Mouse (Mus musculus) heart, embryonic 15.5 days (tissue): ENCODE measurements around the gene Cxcl10. TPM values are rescaled to one million over a fixed set of nuclear protein-coding genes. Genes with fewer than 3 reads are reported as not detected.
"Not testable (repeated sequence)": the region's sequence is repeated elsewhere in the genome, so short reads cannot be mapped to it uniquely, and the experiment has no call there.

Experiments used
- ATAC-seq: fragments of 200-750 bp; cut with Nextera tagmentation; replicated peaks from 2 replicates; pipeline ENCODE4 v1.8.0; 2017; ENCODE audit warnings: low read depth, moderate TSS enrichment; ENCODE audit not compliant: insufficient number of reproducible peaks, insufficient read depth, low FRiP score
- H3K27ac ChIP-seq: fragments of 300-500 bp; sonication (generic); 2 replicates; pipeline ENCODE4 v1.5.1; 2015; ENCODE audit warnings: mild to moderate bottlenecking, inconsistent platforms
- H3K27me3 ChIP-seq: fragments of 300-500 bp; sonication (generic); 2 replicates; pipeline ENCODE4 v1.6.1; 2015; ENCODE audit warnings: inconsistent platforms
- H3K36me3 ChIP-seq: fragments of 300-500 bp; sonication (generic); 2 replicates; pipeline ENCODE4 v1.6.1; 2015; ENCODE audit warnings: mild to moderate bottlenecking, inconsistent platforms
- H3K4me1 ChIP-seq: fragments of 300-500 bp; sonication (generic); replicated peaks from 2 replicates; pipeline ENCODE4 v1.6.1; 2015; ENCODE audit warnings: inconsistent platforms
- H3K4me2 ChIP-seq: fragments of 300-500 bp; sonication (generic); 2 replicates; pipeline ENCODE4 v1.6.1; 2015; ENCODE audit warnings: inconsistent platforms, mild to moderate bottlenecking, moderate library complexity
- H3K4me3 ChIP-seq: fragments of 300-500 bp; sonication (generic); 2 replicates; pipeline ENCODE4 v1.5.1; 2015; ENCODE audit warnings: mild to moderate bottlenecking, inconsistent platforms
- H3K9ac ChIP-seq: fragments of 300-500 bp; sonication (generic); 2 replicates; pipeline ENCODE4 v1.6.1; 2015; ENCODE audit warnings: mild to moderate bottlenecking, inconsistent platforms
- H3K9me3 ChIP-seq: fragments of 300-500 bp; sonication (generic); replicated peaks from 2 replicates; pipeline ENCODE4 v1.6.1; 2016; ENCODE audit warnings: inconsistent platforms
- WGBS: fragments of 180-500 bp; shearing (Covaris S2); methylation state at CpG from one replicate; pipeline ENCODE4 v1.1.7; 2015; ENCODE audit warnings: mixed read lengths; 5-methylcytosine and 5-hydroxymethylcytosine counted together
- polyA plus RNA-seq: library from polyadenylated mRNA; unstranded; fragments of >200 nt; fragmentation: Nextera tagmentation; extraction: Ambion mirVana; gene quantifications from 2 replicates; pipeline ENCODE4 v1.2.1, GENCODE M21; 2015

The Cxcl10 gene
- polyA plus RNA-seq, 1 experiment from 2014 or later, result 0.92 TPM

GRCm38 (mm10) chr5:92369151-92369994 is 20.7 kb upstream of the Cxcl10 start:
- H3K36me3 ChIP-seq, result no peaks in the 10 kb centered on the region
- H3K4me2 ChIP-seq, result no peak overlapping the region
- H3K9ac ChIP-seq, result no peak overlapping the region
- 62% methylated on average over 13 of the region's 13 CpGs for WGBS
- H3K27me3 ChIP-seq, result no peaks in the 10 kb centered on the region
- ATAC-seq, result peak; percentile 53; the same call in 1 of the 2 replicates
- no peak overlapping the region for H3K4me3 ChIP-seq
- H3K4me1 ChIP-seq, result peaks cover 8% of the 10 kb centered on the region; the same call in 1 of the 2 replicates
- no peaks in the 10 kb centered on the region for H3K9me3 ChIP-seq
- no peak overlapping the region for H3K27ac ChIP-seq

- Histone ChIP-seq H3K27me3 (no peaks in the 10 kb centered on the region), H3K27ac (0 out of 2 replicates have a peak overlapping the region, but pooled peaks have one; percentile 15), H3K4me3 (no peak overlapping the region), H3K36me3 (no peaks in the 10 kb centered on the region), H3K4me1 (peaks cover 5% of the 10 kb centered on the region; the same call in 1 of the 2 replicates), H3K4me2 (no peak overlapping the region), H3K9ac (no peak overlapping the region), H3K9me3 (no peaks in the 10 kb centered on the region)
- ATAC-seq, result no peak
- 40% methylated on average over 10 of the region's 10 CpGs for WGBS
These were observed 19.7 kb upstream of the Cxcl10 start for GRCm38 (mm10) chr5:92368392-92368791.

- H3K4me3 ChIP-seq, result no peak overlapping the region
- no peaks in the 10 kb centered on the region for H3K27me3 ChIP-seq
- H3K36me3 ChIP-seq, result no peaks in the 10 kb centered on the region
- H3K27ac ChIP-seq, result no peak overlapping the region
- no peak overlapping the region for H3K4me2 ChIP-seq
- 52% methylated on average over 6 of the region's 6 CpGs for WGBS
- no peak overlapping the region for H3K9ac ChIP-seq
- H3K4me1 ChIP-seq, result peaks cover 5% of the 10 kb centered on the region; the same call in 1 of the 2 replicates
- ATAC-seq, result no peak
- H3K9me3 ChIP-seq, result no peaks in the 10 kb centered on the region
These were observed 17.9 kb upstream of the Cxcl10 start for GRCm38 (mm10) chr5:92366565-92366964.

- Histone ChIP-seq H3K9me3 (no peaks in the 10 kb centered on the region), H3K27ac (no peak overlapping the region), H3K27me3 (no peaks in the 10 kb centered on the region), H3K4me2 (no peak overlapping the region), H3K36me3 (no peaks in the 10 kb centered on the region), H3K4me1 (peaks cover 5% of the 10 kb centered on the region; the same call in 1 of the 2 replicates), H3K9ac (no peak overlapping the region), H3K4me3 (no peak overlapping the region)
- ATAC-seq, result no peak
- 71% methylated on average over 11 of the region's 11 CpGs for WGBS
These were observed 16.5 kb upstream of the Cxcl10 start for GRCm38 (mm10) chr5:92365146-92365705.

- no peaks in the 10 kb centered on the region for H3K27me3 ChIP-seq
- no peak overlapping the region for H3K27ac ChIP-seq
- no peak overlapping the region for H3K4me3 ChIP-seq
- H3K36me3 ChIP-seq, result no peaks in the 10 kb centered on the region
- H3K9ac ChIP-seq, result no peak overlapping the region
- 89% methylated on average over 5 of the region's 5 CpGs for WGBS
- H3K4me2 ChIP-seq, result no peak overlapping the region
- ATAC-seq, result no peak
- no peaks in the 10 kb centered on the region for H3K9me3 ChIP-seq
- H3K4me1 ChIP-seq, result 0 out of 2 replicates have a peak, but pooled peaks cover 2% of the 10 kb centered on the region
These were observed 15.3 kb upstream of the Cxcl10 start for GRCm38 (mm10) chr5:92364011-92364410.

- Histone ChIP-seq H3K27ac (no peak overlapping the region), H3K27me3 (no peaks in the 10 kb centered on the region), H3K4me2 (no peak overlapping the region), H3K9me3 (no peaks in the 10 kb centered on the region), H3K36me3 (no peaks in the 10 kb centered on the region), H3K4me1 (0 out of 2 replicates have a peak, but pooled peaks cover 2% of the 10 kb centered on the region), H3K9ac (no peak overlapping the region), H3K4me3 (no peak overlapping the region)
- 15% methylated on average over 4 of the region's 4 CpGs for WGBS
- ATAC-seq, result no peak
These were observed 14.5 kb upstream of the Cxcl10 start for GRCm38 (mm10) chr5:92363179-92363578.

GRCm38 (mm10) chr5:92358767-92359455 is 10.2 kb upstream of the Cxcl10 start:
- Histone ChIP-seq H3K4me3 (no peak overlapping the region), H3K36me3 (no peaks in the 10 kb centered on the region), H3K9ac (no peak overlapping the region), H3K27me3 (no peaks in the 10 kb centered on the region), H3K4me2 (no peak overlapping the region), H3K9me3 (no peaks in the 10 kb centered on the region), H3K4me1 (0 out of 2 replicates have a peak, but pooled peaks cover 2% of the 10 kb centered on the region), H3K27ac (no peak overlapping the region)
- 60% methylated on average over 11 of the region's 11 CpGs for WGBS
- ATAC-seq, result no peak

GRCm38 (mm10) chr5:92358033-92358432 is 9.3 kb upstream of the Cxcl10 start:
- H3K4me3 ChIP-seq, result no peak overlapping the region
- no peak overlapping the region for H3K27ac ChIP-seq
- no peaks in the 10 kb centered on the region for H3K27me3 ChIP-seq
- H3K9ac ChIP-seq, result no peak overlapping the region
- H3K36me3 ChIP-seq, result no peaks in the 10 kb centered on the region
- H3K9me3 ChIP-seq, result no peaks in the 10 kb centered on the region
- H3K4me2 ChIP-seq, result no peak overlapping the region
- WGBS, result 17% methylated on average over 12 of the region's 12 CpGs
- peaks cover 6% of the 10 kb centered on the region; the same call in 1 of the 2 replicates for H3K4me1 ChIP-seq
- no peak for ATAC-seq

- Histone ChIP-seq H3K4me3 (peak overlapping the region; percentile 50), H3K4me1 (peaks cover 11% of the 10 kb centered on the region), H3K4me2 (peak overlapping the region; percentile 61), H3K36me3 (no peaks in the 10 kb centered on the region), H3K9me3 (no peaks in the 10 kb centered on the region), H3K27me3 (peaks cover 1% of the 10 kb centered on the region; the same call in 1 of the 2 replicates), H3K9ac (peak overlapping the region; percentile 43), H3K27ac (peak overlapping the region; percentile 74)
- peak; percentile 61; the same call in 1 of the 2 replicates for ATAC-seq
- WGBS, result 14% methylated on average over 11 of the region's 11 CpGs
These were observed 4.8 kb upstream of the Cxcl10 start for GRCm38 (mm10) chr5:92353517-92353916.

GRCm38 (mm10) chr5:92352716-92353115 is 4.0 kb upstream of the Cxcl10 start:
- H3K4me1 ChIP-seq, result peaks cover 15% of the 10 kb centered on the region
- H3K36me3 ChIP-seq, H3K9ac ChIP-seq, H3K27me3 ChIP-seq, ATAC-seq, H3K9me3 ChIP-seq: not testable (repeated sequence)
- H3K4me2 ChIP-seq, result peak overlapping the region; percentile 61
- WGBS, result 46% methylated on average over 4 of the region's 4 CpGs
- peak overlapping the region; percentile 50 for H3K4me3 ChIP-seq
- H3K27ac ChIP-seq, result peak overlapping the region; percentile 74

- WGBS, result 83% methylated on average over 7 of the region's 7 CpGs
- peaks cover 5% of the 10 kb centered on the region; the same call in 1 of the 2 replicates for H3K27me3 ChIP-seq
- no peak for ATAC-seq
These were observed 1.0 kb upstream of the Cxcl10 start for GRCm38 (mm10) chr5:92349731-92350130.

More at GRCm38 (mm10) chr5:92349731-92350130, 1.0 kb upstream of the Cxcl10 start:
- Histone ChIP-seq H3K4me2 (no peak overlapping the region), H3K4me1 (peaks cover 15% of the 10 kb centered on the region), H3K9me3 (no peaks in the 10 kb centered on the region), H3K27ac (no peak overlapping the region), H3K9ac (no peak overlapping the region), H3K4me3 (no peak overlapping the region), H3K36me3 (no peaks in the 10 kb centered on the region)
